Mouse (Mus musculus): ENCODE results near the gene Psrc1.

GRCm38 (mm10) chr3:108381945-108382875 lies 1.4 kb upstream of the Psrc1 start:
- TF ChIP-seq CTCF (IDR thresholded peaks at IDR 0.05; ENCODE audit: borderline replicate concordance, extremely low read depth, insufficient read depth, insufficient read length) (no peak), POLR2A (IDR thresholded peaks at IDR 0.05; ENCODE audit: borderline replicate concordance, extremely low read depth, insufficient read depth, insufficient read length, poor library complexity, severe bottlenecking) (no peak)
